Mouse (Mus musculus): Measurements from ENCODE around the gene Sipa1l2. TPM values are rescaled to one million over a fixed set of nuclear protein-coding genes. Genes with fewer than 3 reads are reported as not detected.
"Not testable (repeated sequence)": the region's sequence is repeated elsewhere in the genome, so short reads cannot be mapped to it uniquely, and the experiment has no call there.

Gene Sipa1l2
- polyA plus RNA-seq, 1 experiment from 2014 or later, result 25.9 TPM

GRCm38 (mm10) chr8:125530187-125531087 lies 39.2 kb downstream of the Sipa1l2 start:
- Histone ChIP-seq H3K4me3 (no peak overlapping the region), H3K4me2 (replicated peaks) (no peak overlapping the region), H3K9ac (no peak overlapping the region), H3K27me3 (replicated peaks) (no peaks in the 10 kb centered on the region), H3K36me3 (no peaks in the 10 kb centered on the region), H3K9me3 (no peaks in the 10 kb centered on the region), H3K4me1 (peaks cover 69% of the 10 kb centered on the region), H3K27ac (no peak overlapping the region)
- WGBS, result 55% methylated on average over 15 of the region's 15 CpGs
- ATAC-seq (ENCODE audit: low FRiP score, low read depth), result no peak

- Histone ChIP-seq H3K9ac (no peak overlapping the region), H3K4me1 (peaks cover 69% of the 10 kb centered on the region), H3K4me3 (no peak overlapping the region), H3K4me2 (replicated peaks) (no peak overlapping the region), H3K27me3 (replicated peaks) (no peaks in the 10 kb centered on the region), H3K27ac (no peak overlapping the region), H3K36me3 (no peaks in the 10 kb centered on the region), H3K9me3 (no peaks in the 10 kb centered on the region)
- 39% methylated on average over 6 of the region's 6 CpGs for WGBS
- no peak for ATAC-seq (ENCODE audit: low FRiP score, low read depth)
Observed at GRCm38 (mm10) chr8:125529019-125529418, 40.6 kb downstream of the Sipa1l2 start.

GRCm38 (mm10) chr8:125527941-125528340 lies 41.7 kb downstream of the Sipa1l2 start:
- Histone ChIP-seq H3K4me1 (peaks cover 69% of the 10 kb centered on the region), H3K9ac (no peak overlapping the region), H3K36me3 (no peaks in the 10 kb centered on the region), H3K9me3 (no peaks in the 10 kb centered on the region), H3K27ac (no peak overlapping the region), H3K4me3 (no peak overlapping the region), H3K27me3 (replicated peaks) (no peaks in the 10 kb centered on the region), H3K4me2 (replicated peaks) (no peak overlapping the region)
- no peak for ATAC-seq (ENCODE audit: low FRiP score, low read depth)
- WGBS, result 47% methylated on average over 3 of the region's 3 CpGs

GRCm38 (mm10) chr8:125526999-125527398 lies 42.6 kb downstream of the Sipa1l2 start:
- ATAC-seq (ENCODE audit: low FRiP score, low read depth), result no peak
- Histone ChIP-seq H3K27me3 (replicated peaks) (no peaks in the 10 kb centered on the region), H3K9me3 (no peaks in the 10 kb centered on the region), H3K27ac (no peak overlapping the region), H3K4me2 (replicated peaks) (peak overlapping the region; percentile 26; the same call in 1 of the 2 replicates), H3K4me3 (no peak overlapping the region), H3K36me3 (no peaks in the 10 kb centered on the region), H3K4me1 (peaks cover 69% of the 10 kb centered on the region), H3K9ac (no peak overlapping the region)
- WGBS, result 10% methylated on average over 7 of the region's 7 CpGs

- Histone ChIP-seq H3K4me3 (no peak overlapping the region), H3K27ac (no peak overlapping the region), H3K4me1 (peaks cover 68% of the 10 kb centered on the region), H3K9me3 (no peaks in the 10 kb centered on the region), H3K36me3 (no peaks in the 10 kb centered on the region), H3K9ac (no peak overlapping the region), H3K27me3 (replicated peaks) (no peaks in the 10 kb centered on the region), H3K4me2 (replicated peaks) (peak overlapping the region; percentile 26; the same call in 1 of the 2 replicates)
- ATAC-seq (ENCODE audit: low FRiP score, low read depth), result no peak
- 43% methylated on average over 7 of the region's 7 CpGs for WGBS
Observed at GRCm38 (mm10) chr8:125526582-125526981, 43.0 kb downstream of the Sipa1l2 start.

GRCm38 (mm10) chr8:125524479-125524878 lies 45.1 kb downstream of the Sipa1l2 start:
- Histone ChIP-seq H3K9me3 (no peaks in the 10 kb centered on the region), H3K27ac (no peak overlapping the region), H3K4me2 (replicated peaks) (no peak overlapping the region), H3K4me1 (peaks cover 58% of the 10 kb centered on the region), H3K9ac (no peak overlapping the region), H3K27me3 (replicated peaks) (no peaks in the 10 kb centered on the region), H3K4me3 (no peak overlapping the region), H3K36me3 (no peaks in the 10 kb centered on the region)
- 91% methylated on average over 2 of the region's 2 CpGs for whole genome bisulfite sequencing
- ATAC-seq (ENCODE audit: low FRiP score, low read depth), result no peak

- H3K9me3 ChIP-seq, result no peaks in the 10 kb centered on the region
- H3K27me3 ChIP-seq (replicated peaks), result no peaks in the 10 kb centered on the region
- no peak for ATAC-seq (ENCODE audit: low FRiP score, low read depth)
- no peak overlapping the region for H3K4me3 ChIP-seq
- no peak overlapping the region for H3K9ac ChIP-seq
- H3K27ac ChIP-seq, result no peak overlapping the region
- no peaks in the 10 kb centered on the region for H3K36me3 ChIP-seq
- H3K4me2 ChIP-seq (replicated peaks), result no peak overlapping the region
- peaks cover 46% of the 10 kb centered on the region for H3K4me1 ChIP-seq
- 36% methylated on average over 5 of the region's 5 CpGs for WGBS
Observed at GRCm38 (mm10) chr8:125523213-125523612, 46.4 kb downstream of the Sipa1l2 start.

- Histone ChIP-seq H3K4me3 (no peak overlapping the region), H3K27ac (no peak overlapping the region), H3K36me3 (no peaks in the 10 kb centered on the region), H3K9me3 (no peaks in the 10 kb centered on the region), H3K4me2 (replicated peaks) (no peak overlapping the region), H3K27me3 (replicated peaks) (no peaks in the 10 kb centered on the region), H3K9ac (0 out of 2 replicates have a peak overlapping the region, but pooled peaks have one; percentile 5), H3K4me1 (peaks cover 35% of the 10 kb centered on the region)
- no peak for ATAC-seq (ENCODE audit: low FRiP score, low read depth)
- WGBS, result 14% methylated on average over 6 of the region's 6 CpGs
Observed at GRCm38 (mm10) chr8:125522151-125522550, 47.5 kb downstream of the Sipa1l2 start.

GRCm38 (mm10) chr8:125521087-125521486 lies 48.5 kb downstream of the Sipa1l2 start:
- Histone ChIP-seq H3K4me1 (peaks cover 24% of the 10 kb centered on the region), H3K4me2 (replicated peaks) (no peak overlapping the region), H3K9me3 (no peaks in the 10 kb centered on the region), H3K9ac (no peak overlapping the region), H3K36me3 (no peaks in the 10 kb centered on the region), H3K27ac (no peak overlapping the region), H3K4me3 (no peak overlapping the region), H3K27me3 (replicated peaks) (no peaks in the 10 kb centered on the region)
- ATAC-seq (ENCODE audit: low FRiP score, low read depth), result no peak
- WGBS, result 73% methylated on average over 7 of the region's 7 CpGs

GRCm38 (mm10) chr8:125520308-125520707 lies 49.3 kb downstream of the Sipa1l2 start:
- not testable (repeated sequence) for H3K27me3 ChIP-seq (replicated peaks); H3K4me2 ChIP-seq (replicated peaks); H3K27ac ChIP-seq; H3K4me3 ChIP-seq; H3K9ac ChIP-seq; H3K36me3 ChIP-seq; ATAC-seq (ENCODE audit: low FRiP score, low read depth); H3K9me3 ChIP-seq
- peaks cover 25% of the 10 kb centered on the region for H3K4me1 ChIP-seq
- WGBS, result 93% methylated on average over 2 of the region's 2 CpGs

GRCm38 (mm10) chr8:125518951-125519350 lies 50.7 kb downstream of the Sipa1l2 start:
- H3K4me3 ChIP-seq, result no peak overlapping the region
- no peaks in the 10 kb centered on the region for H3K27me3 ChIP-seq (replicated peaks)
- H3K9me3 ChIP-seq, result no peaks in the 10 kb centered on the region
- peaks cover 33% of the 10 kb centered on the region for H3K4me1 ChIP-seq
- ATAC-seq (ENCODE audit: low FRiP score, low read depth), result no peak
- no peak overlapping the region for H3K27ac ChIP-seq
- no peaks in the 10 kb centered on the region for H3K36me3 ChIP-seq
- 77% methylated on average over 4 of the region's 4 CpGs for WGBS
- H3K4me2 ChIP-seq (replicated peaks), result no peak overlapping the region
- H3K9ac ChIP-seq, result no peak overlapping the region

- no peak overlapping the region for H3K4me2 ChIP-seq (replicated peaks)
- H3K36me3 ChIP-seq, result no peaks in the 10 kb centered on the region
- ATAC-seq (ENCODE audit: low FRiP score, low read depth), result no peak
- H3K27me3 ChIP-seq (replicated peaks), result no peaks in the 10 kb centered on the region
- peaks cover 37% of the 10 kb centered on the region for H3K4me1 ChIP-seq
- no peaks in the 10 kb centered on the region for H3K9me3 ChIP-seq
- H3K27ac ChIP-seq, result no peak overlapping the region
- H3K9ac ChIP-seq, result no peak overlapping the region
- no peak overlapping the region for H3K4me3 ChIP-seq
- WGBS, result 88% methylated on average over 6 of the region's 6 CpGs
Observed at GRCm38 (mm10) chr8:125518301-125518700, 51.3 kb downstream of the Sipa1l2 start.

GRCm38 (mm10) chr8:125517397-125517796 lies 52.2 kb downstream of the Sipa1l2 start:
- no peak overlapping the region for H3K9ac ChIP-seq
- H3K27me3 ChIP-seq (replicated peaks), result no peaks in the 10 kb centered on the region
- H3K4me3 ChIP-seq, result no peak overlapping the region
- H3K27ac ChIP-seq, result no peak overlapping the region
- peaks cover 28% of the 10 kb centered on the region for H3K4me1 ChIP-seq
- WGBS, result 76% methylated on average over 8 of the region's 8 CpGs
- no peaks in the 10 kb centered on the region for H3K36me3 ChIP-seq
- no peaks in the 10 kb centered on the region for H3K9me3 ChIP-seq
- H3K4me2 ChIP-seq (replicated peaks), result no peak overlapping the region
- no peak for ATAC-seq (ENCODE audit: low FRiP score, low read depth)

Measured in neural tube, embryonic 12.5 days (tissue).